Mouse (Mus musculus) heart, adult 11 months (tissue): ENCODE measurements around the gene A1cf.

Experiments
- DNase-seq: peaks from one replicate; pipeline ENCODE4 v3.0.0; 2022

The A1cf gene

GRCm38 (mm10) chr19:31868521-31868920 is at the start of gene A1cf:
Gene A1cf (plus strand): TSS chr19:31868764.
- DNase-seq = no peak

- no peak for DNase-seq
Observed at GRCm38 (mm10) chr19:31834250-31834649, 34.3 kb upstream of the A1cf start.

- DNase-seq = no peak
Observed at GRCm38 (mm10) chr19:31861909-31862308, 6.7 kb upstream of the A1cf start.

GRCm38 (mm10) chr19:31862512-31863249 is 5.9 kb upstream of the A1cf start:
- no peak for DNase-seq

- DNase-seq = no peak
Observed at GRCm38 (mm10) chr19:31865451-31865850, 3.1 kb upstream of the A1cf start.

GRCm38 (mm10) chr19:31868076-31868475 is 488 bp upstream of the A1cf start:
- no peak for DNase-seq

- no peak for DNase-seq
Observed at GRCm38 (mm10) chr19:31868971-31869370, 407 bp downstream of the A1cf start.

- DNase-seq = no peak
Observed at GRCm38 (mm10) chr19:31871377-31871776, 2.8 kb downstream of the A1cf start.

GRCm38 (mm10) chr19:31877968-31878367 is 9.4 kb downstream of the A1cf start:
- no peak for DNase-seq

GRCm38 (mm10) chr19:31884594-31884993 is 16.0 kb downstream of the A1cf start:
- DNase-seq = no peak

GRCm38 (mm10) chr19:31887275-31887674 is 18.7 kb downstream of the A1cf start:
- DNase-seq = no peak

GRCm38 (mm10) chr19:31889988-31890387 is 21.4 kb downstream of the A1cf start:
- no peak for DNase-seq

GRCm38 (mm10) chr19:31891001-31891893 is 22.7 kb downstream of the A1cf start:
- no peak for DNase-seq

GRCm38 (mm10) chr19:31895971-31896370 is 27.4 kb downstream of the A1cf start:
- DNase-seq = no peak

GRCm38 (mm10) chr19:31896711-31897110 is 28.1 kb downstream of the A1cf start:
- no peak for DNase-seq

- DNase-seq = no peak
Observed at GRCm38 (mm10) chr19:31905671-31906070, 37.1 kb downstream of the A1cf start.

GRCm38 (mm10) chr19:31910423-31910822 is 41.9 kb downstream of the A1cf start:
- DNase-seq = no peak

- DNase-seq = no peak
Observed at GRCm38 (mm10) chr19:31913946-31914345, 45.4 kb downstream of the A1cf start.

- DNase-seq = no peak
Observed at GRCm38 (mm10) chr19:31920357-31920756, 51.8 kb downstream of the A1cf start.

GRCm38 (mm10) chr19:31921852-31922251 is 53.3 kb downstream of the A1cf start:
- DNase-seq = no peak

- no peak for DNase-seq
Observed at GRCm38 (mm10) chr19:31923615-31924352, 55.2 kb downstream of the A1cf start.

GRCm38 (mm10) chr19:31950793-31951489 is 82.4 kb downstream of the A1cf start:
- DNase-seq = peak; percentile 22

GRCm38 (mm10) chr19:31953799-31954198 is 85.2 kb downstream of the A1cf start:
- peak; percentile 16 for DNase-seq
